Mouse (Mus musculus) limb, embryonic 14.5 days (tissue): ENCODE measurements around the gene Plekho2. TPM values are rescaled to one million over a fixed set of nuclear protein-coding genes. Genes with fewer than 3 reads are reported as not detected.

Source experiments
- ATAC-seq: fragments of 200-750 bp; cut with Nextera tagmentation; 2 replicates; pipeline ENCODE4 v1.8.0; 2017; ENCODE audit warnings: low read depth, moderate number of reproducible peaks, moderate TSS enrichment; ENCODE audit not compliant: low FRiP score
- DNase-seq: peaks from one replicate; pipeline ENCODE4 v3.0.0-alpha.2; 2015; ENCODE audit warnings: low spot score
- H3K27ac ChIP-seq: fragments of 300-500 bp; sonication (generic); replicated peaks from 2 replicates; pipeline ENCODE4 v1.5.1; 2014; ENCODE audit warnings: low read depth, mild to moderate bottlenecking, low read length, moderate library complexity, mixed read lengths
- H3K27me3 ChIP-seq: fragments of 300-500 bp; sonication (generic); 2 replicates; pipeline ENCODE4 v1.6.1; 2014; ENCODE audit warnings: low read length, mixed read lengths; ENCODE audit not compliant: control insufficient read depth, insufficient read depth
- H3K36me3 ChIP-seq: fragments of 300-500 bp; sonication (generic); 2 replicates; pipeline ENCODE4 v1.6.1; 2014; ENCODE audit warnings: mild to moderate bottlenecking, low read length, moderate library complexity, mixed read lengths; ENCODE audit not compliant: control insufficient read depth, insufficient read depth
- H3K4me1 ChIP-seq: fragments of 300-500 bp; sonication (generic); 2 replicates; pipeline ENCODE4 v1.6.1; 2014; ENCODE audit warnings: antibody characterized with exemption, low read length, mixed read lengths; ENCODE audit not compliant: control insufficient read depth, insufficient read depth
- H3K4me2 ChIP-seq: fragments of 300-500 bp; sonication (generic); replicated peaks from 2 replicates; pipeline ENCODE4 v1.6.1; 2014; ENCODE audit warnings: low read depth, mild to moderate bottlenecking, low read length, moderate library complexity; ENCODE audit not compliant: severe bottlenecking
- H3K4me3 ChIP-seq: fragments of 300-500 bp; sonication (generic); replicated peaks from 2 replicates; pipeline ENCODE4 v1.5.1; 2014; ENCODE audit warnings: low read length
- H3K9ac ChIP-seq: fragments of 300-500 bp; sonication (generic); 2 replicates; pipeline ENCODE4 v1.6.1; 2014; ENCODE audit warnings: mild to moderate bottlenecking, low read depth, low read length, moderate library complexity; ENCODE audit not compliant: severe bottlenecking
- H3K9me3 ChIP-seq: fragments of 300-500 bp; sonication (generic); 2 replicates; pipeline ENCODE4 v1.6.1; 2016; ENCODE audit warnings: low read length; ENCODE audit not compliant: control insufficient read depth
- POLR2A ChIP-seq: fragments of 200-500 bp; IDR thresholded peaks from 2 replicates; pipeline ENCODE4 v1.8.0; 2012; ENCODE audit warnings: inconsistent platforms, mild to moderate bottlenecking, moderate library complexity, borderline replicate concordance; ENCODE audit not compliant: insufficient read depth, insufficient read length; ENCODE audit errors: extremely low read depth
- WGBS: fragments of 180-500 bp; shearing (Covaris S2); extraction: QIAGEN DNeasy Blood & Tissue Kit; methylation state at CpG from one replicate; pipeline ENCODE4 v1.1.7; 2014; 5-methylcytosine and 5-hydroxymethylcytosine counted together
- polyA plus RNA-seq, 2 experiments: library from polyadenylated mRNA; depleted of rRNA in 1 of 2; stranded (reverse) in 1 of 2; unstranded in 1 of 2; fragments of >200 nt; fragmentation: Nextera tagmentation in 1 of 2; extraction: Ambion mirVana in 1 of 2; gene quantifications; 2 replicates each; pipeline versions ENCODE4 v1.2.1 to v1.2.3; 2012 to 2014

Gene Plekho2
- polyA plus RNA-seq, 2 experiments, result 14.2 to 14.7 TPM

DNA sequence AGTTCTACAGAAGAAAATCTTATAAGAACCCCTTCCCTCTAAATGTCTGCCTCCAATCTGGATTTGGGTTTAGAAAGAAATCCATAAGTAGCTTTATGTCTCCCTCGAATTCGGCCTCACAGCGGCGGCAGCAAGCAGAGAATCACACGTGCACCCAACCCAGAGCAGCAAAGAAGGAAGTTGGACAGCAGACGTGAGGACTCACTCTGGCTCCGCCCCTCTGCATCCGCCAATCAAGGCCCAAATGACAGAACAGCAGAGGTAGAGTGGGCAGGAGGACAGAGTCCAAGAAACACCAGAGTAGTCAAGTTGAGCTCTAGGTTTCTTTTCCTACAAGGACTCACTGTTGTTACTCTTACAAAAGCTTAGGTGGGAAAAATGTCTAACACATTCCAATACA is 3.2 kb upstream of the Plekho2 start:
- ATAC-seq (no peak), DNase-seq (no peak)
- H3K4me1 ChIP-seq, result peaks cover 11% of the 10 kb centered on the region
- no peaks in the 10 kb centered on the region for H3K36me3 ChIP-seq
- H3K9ac ChIP-seq, result no peak overlapping the region
- 0 out of 2 replicates have a peak overlapping the region, but pooled peaks have one; percentile 13 for H3K27ac ChIP-seq
- no peaks in the 10 kb centered on the region for H3K9me3 ChIP-seq
- 11% methylated on average over 8 of the region's 8 CpGs for WGBS
- no peak overlapping the region for H3K4me2 ChIP-seq
- H3K4me3 ChIP-seq, result no peak overlapping the region
- no peak for TF ChIP-seq POLR2A
- no peaks in the 10 kb centered on the region for H3K27me3 ChIP-seq

DNA sequence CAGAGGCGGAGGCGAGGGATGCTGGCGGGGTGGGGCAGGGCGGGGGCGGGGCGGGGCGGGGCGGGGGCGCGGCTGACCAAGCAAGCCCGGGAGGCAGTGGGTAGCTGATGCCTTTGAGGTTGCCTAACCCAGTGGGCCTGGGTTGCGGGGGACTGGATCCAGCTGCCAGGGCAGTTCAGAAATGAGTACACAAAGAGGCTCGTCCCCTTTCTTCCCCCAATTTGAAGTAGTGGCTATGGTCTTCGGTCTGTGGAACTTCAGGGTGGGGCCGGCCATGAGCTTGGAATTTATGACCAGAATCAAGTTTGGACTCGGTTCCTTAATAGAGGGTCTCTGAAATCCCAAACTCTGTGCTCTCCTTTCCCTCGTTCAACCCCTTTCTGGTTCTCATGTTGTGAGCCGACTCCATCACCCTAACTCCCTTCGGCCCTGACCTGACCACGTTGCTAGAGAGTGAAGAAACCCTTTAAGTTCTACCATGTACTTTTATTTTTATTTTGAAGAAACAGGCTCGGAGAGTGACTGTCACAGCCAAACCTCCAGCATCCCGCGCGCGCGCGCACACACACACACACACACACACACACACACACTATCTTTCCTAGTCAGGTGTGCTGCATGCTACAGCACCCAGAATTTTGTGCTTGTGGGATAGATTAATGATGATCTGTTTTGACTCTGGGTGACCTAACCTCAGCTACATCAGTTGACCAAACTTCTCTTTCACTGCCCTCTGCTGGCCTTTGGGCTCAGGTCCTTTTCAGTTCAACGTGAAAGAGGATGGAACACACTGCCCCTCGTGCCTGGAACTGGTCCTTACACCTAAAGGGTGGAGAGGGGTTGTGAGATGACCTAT is 789 bp upstream of the Plekho2 start:
- ATAC-seq (peak; percentile 25), DNase-seq (peak; percentile 87)
- peak overlapping the region; percentile 68 for H3K4me2 ChIP-seq
- 10% methylated on average over 18 of the region's 29 CpGs for WGBS
- H3K9ac ChIP-seq, result peak overlapping the region; percentile 34; the same call in 1 of the 2 replicates
- TF ChIP-seq POLR2A, result peak; percentile 13; the same call in 1 of the 2 replicates
- peak overlapping the region; percentile 65 for H3K27ac ChIP-seq
- H3K9me3 ChIP-seq, result no peaks in the 10 kb centered on the region
- H3K27me3 ChIP-seq, result no peaks in the 10 kb centered on the region
- H3K4me1 ChIP-seq, result no peaks in the 10 kb centered on the region; the same call in none of the 2 replicates
- no peaks in the 10 kb centered on the region for H3K36me3 ChIP-seq
- H3K4me3 ChIP-seq, result peak overlapping the region; percentile 69

DNA sequence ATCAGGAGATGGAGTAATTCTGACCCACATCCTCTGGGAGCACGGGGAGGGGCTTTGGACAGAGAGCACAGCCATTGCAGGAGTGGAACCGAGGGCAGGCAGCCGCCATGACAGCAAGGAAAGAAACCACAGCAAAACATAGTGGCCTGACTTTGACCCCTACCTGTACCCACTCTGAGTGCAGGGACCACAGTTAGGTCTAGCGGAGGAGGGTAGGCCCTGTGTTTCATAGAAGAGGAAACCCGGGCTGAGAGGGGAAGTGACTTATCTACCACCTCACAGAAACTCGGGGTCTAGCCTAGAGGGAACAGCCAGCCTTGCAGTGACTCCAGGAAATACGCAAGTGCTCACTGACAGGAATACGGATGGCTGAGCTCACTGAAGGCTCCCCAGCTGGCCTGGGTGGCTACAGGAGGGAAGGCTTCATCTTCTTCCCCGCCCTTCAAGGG is 1.0 kb downstream of the Plekho2 start:
- no peak overlapping the region for H3K9ac ChIP-seq
- H3K4me2 ChIP-seq, result peak overlapping the region; percentile 68
- peak overlapping the region; percentile 69 for H3K4me3 ChIP-seq
- H3K36me3 ChIP-seq, result no peaks in the 10 kb centered on the region
- no peak for TF ChIP-seq POLR2A
- DNase-seq (no peak), ATAC-seq (no peak)
- no peak overlapping the region for H3K27ac ChIP-seq
- no peaks in the 10 kb centered on the region for H3K27me3 ChIP-seq
- H3K4me1 ChIP-seq, result peaks cover 5% of the 10 kb centered on the region
- H3K9me3 ChIP-seq, result no peaks in the 10 kb centered on the region
- WGBS, result 50% methylated on average over 9 of the region's 9 CpGs

DNA sequence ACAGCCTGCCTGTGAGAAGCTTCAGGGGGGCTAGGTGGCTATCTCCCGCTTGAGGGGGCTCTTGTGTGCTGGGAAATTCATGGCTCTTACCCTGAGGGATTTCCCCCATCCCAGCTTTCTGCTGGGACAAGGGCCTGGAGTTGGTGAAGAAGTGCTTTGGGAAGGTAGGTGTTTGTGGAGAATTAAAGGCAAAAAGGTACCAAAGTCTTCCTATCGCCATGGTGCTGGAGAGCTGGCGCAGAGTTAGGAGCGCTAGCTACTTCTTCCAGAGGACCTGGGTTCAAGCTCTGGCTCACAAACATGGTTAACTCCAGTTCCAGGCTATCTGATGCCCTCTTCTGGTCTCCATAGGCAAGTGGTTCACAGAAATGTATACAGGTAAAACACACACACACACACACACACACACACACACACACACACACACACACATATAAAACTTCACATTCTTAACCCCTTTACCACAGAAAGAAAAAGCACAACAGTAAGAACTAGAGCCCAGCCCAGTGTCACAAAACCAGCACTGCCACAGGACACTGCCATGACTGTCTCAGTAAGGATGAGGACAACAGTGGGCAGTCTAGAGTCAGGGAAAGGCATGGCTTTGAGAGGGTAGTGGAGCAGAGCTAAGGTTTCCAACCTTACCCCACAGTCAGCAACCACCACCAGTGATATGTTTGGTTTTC is 2.2 kb downstream of the Plekho2 start:
- Histone ChIP-seq H3K36me3 (0 out of 2 replicates have a peak, but pooled peaks cover 3% of the 10 kb centered on the region), H3K4me2 (no peak overlapping the region; the same call in 1 of the 2 replicates), H3K27ac (no peak overlapping the region), H3K4me3 (no peak overlapping the region), H3K9ac (no peak overlapping the region), H3K9me3 (no peaks in the 10 kb centered on the region), H3K4me1 (peaks cover 5% of the 10 kb centered on the region), H3K27me3 (no peaks in the 10 kb centered on the region)
- WGBS, result 93% methylated on average over 4 of the region's 4 CpGs
- no peak for TF ChIP-seq POLR2A
- ATAC-seq, result no peak
- no peak for DNase-seq

DNA sequence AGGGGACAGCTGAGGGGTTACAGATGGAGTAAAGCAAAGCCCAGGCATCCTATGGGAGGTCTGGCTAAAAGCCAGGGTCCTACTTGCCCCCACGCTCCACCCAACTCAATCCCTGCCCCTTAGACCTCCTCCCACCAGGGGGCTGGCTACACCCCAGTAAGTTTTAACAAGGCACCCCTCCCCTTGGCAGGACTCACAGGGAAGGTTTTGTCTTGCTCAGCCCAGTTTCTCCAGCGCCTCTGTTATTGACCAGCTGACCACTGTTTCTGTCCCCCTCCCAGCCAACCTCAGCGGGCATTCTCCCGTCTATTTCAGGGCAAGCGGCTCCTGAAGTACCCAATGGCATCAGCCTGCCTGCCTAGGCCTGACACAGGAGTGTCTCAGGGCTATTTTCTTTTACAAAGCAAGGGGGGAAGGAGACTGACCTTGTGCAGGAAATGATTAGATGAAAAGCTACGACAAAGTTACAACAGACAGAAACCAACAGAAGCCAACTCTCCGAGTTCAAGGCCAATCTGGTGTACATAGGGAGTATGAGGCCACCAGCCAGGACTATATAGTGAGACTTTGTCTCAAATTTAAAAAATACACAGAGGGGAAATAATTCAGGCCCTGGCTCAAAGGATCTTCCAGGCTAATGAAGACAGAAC is 2.9 kb downstream of the Plekho2 start:
- DNase-seq, result peak; percentile 27

More for the DNA sequence above, 2.9 kb downstream of the Plekho2 start:
- Histone ChIP-seq H3K4me2 (no peak overlapping the region; the same call in 1 of the 2 replicates), H3K27me3 (no peaks in the 10 kb centered on the region), H3K9ac (no peak overlapping the region), H3K27ac (no peak overlapping the region), H3K4me3 (no peak overlapping the region), H3K4me1 (peaks cover 5% of the 10 kb centered on the region), H3K36me3 (peaks cover 10% of the 10 kb centered on the region; the same call in 1 of the 2 replicates), H3K9me3 (no peaks in the 10 kb centered on the region)
- ATAC-seq, result no peak
- TF ChIP-seq POLR2A, result no peak
- 42% methylated on average over 7 of the region's 7 CpGs for WGBS
